Mouse (Mus musculus) MEL (cell line): ENCODE results near the gene Socs7.

Experiments
- CTCF ChIP-seq, 3 experiments: IDR thresholded peaks in 2 of 3; conservative IDR thresholded peaks in 1 of 3; 2 replicates each; pipeline ENCODE4 v1.5.1; 2011 to 2012; ENCODE audit warnings: low read length in 3 of 3, low read depth in 2 of 3, mild to moderate bottlenecking in 2 of 3, improper control_type of control experiment in 1 of 3, inconsistent platforms in 1 of 3, mixed read lengths in 1 of 3, moderate library complexity in 1 of 3; ENCODE audit not compliant: control insufficient read depth in 1 of 3, insufficient read depth in 1 of 3, poor library complexity in 1 of 3, severe bottlenecking in 1 of 3
- EP300 ChIP-seq, 2 experiments: IDR thresholded peaks; 2 replicates each; pipeline ENCODE4 v1.6.1; 2011; ENCODE audit warnings: improper control_type of control experiment in 2 of 2, low read length in 2 of 2, low read depth in 1 of 2, mild to moderate bottlenecking in 1 of 2
- POLR2A ChIP-seq, 2 experiments: IDR thresholded peaks; 2 replicates each; pipeline ENCODE4 v1.6.1; 2011 to 2012; ENCODE audit warnings: low read length in 2 of 2, mild to moderate bottlenecking in 2 of 2, control low read depth in 1 of 2, improper control_type of control experiment in 1 of 2, low read depth in 1 of 2, moderate library complexity in 1 of 2; ENCODE audit not compliant: control insufficient read depth in 1 of 2, insufficient read depth in 1 of 2, poor library complexity in 1 of 2

DNA sequence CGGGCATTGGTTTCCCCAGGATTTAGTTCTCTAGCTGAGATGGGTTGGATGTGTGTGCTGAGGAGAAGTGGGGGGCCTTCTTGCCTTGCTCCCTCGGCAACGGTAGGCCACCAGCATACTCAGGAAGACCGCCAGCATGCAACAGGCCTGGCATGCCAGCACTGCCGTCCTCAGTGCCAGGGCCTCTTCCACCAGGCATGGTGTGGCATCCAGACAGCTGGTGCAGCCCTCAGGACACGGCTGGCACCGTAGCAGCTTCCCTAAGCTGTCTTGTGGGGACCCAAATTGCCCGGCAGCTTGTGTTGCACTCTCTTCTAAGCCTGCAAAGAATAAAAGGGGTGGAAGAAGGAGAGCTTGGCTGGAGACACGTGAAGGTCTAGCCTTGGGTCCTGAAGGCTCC, 16.0 kb upstream of the Socs7 start:
- no peak for TF ChIP-seq POLR2A (IDR thresholded peaks at IDR 0.05; ENCODE audit: control insufficient read depth in 1 of 2, insufficient read depth in 1 of 2, low read depth in 1 of 2, low read length in 2 of 2, poor library complexity in 1 of 2)
- no peak for TF ChIP-seq EP300 (IDR thresholded peaks at IDR 0.05; ENCODE audit: low read depth in 1 of 2, low read length in 2 of 2)
- no peak for TF ChIP-seq CTCF (IDR thresholded peaks at IDR 0.05 in 2 of 3, conservative IDR thresholded peaks at IDR 0.05 in 1 of 3; ENCODE audit: control insufficient read depth in 1 of 3, insufficient read depth in 1 of 3, low read depth in 2 of 3, low read length in 3 of 3, poor library complexity in 1 of 3, severe bottlenecking in 1 of 3)
